Mouse (Mus musculus): Measurements from ENCODE around the gene Oasl2.

DNA sequence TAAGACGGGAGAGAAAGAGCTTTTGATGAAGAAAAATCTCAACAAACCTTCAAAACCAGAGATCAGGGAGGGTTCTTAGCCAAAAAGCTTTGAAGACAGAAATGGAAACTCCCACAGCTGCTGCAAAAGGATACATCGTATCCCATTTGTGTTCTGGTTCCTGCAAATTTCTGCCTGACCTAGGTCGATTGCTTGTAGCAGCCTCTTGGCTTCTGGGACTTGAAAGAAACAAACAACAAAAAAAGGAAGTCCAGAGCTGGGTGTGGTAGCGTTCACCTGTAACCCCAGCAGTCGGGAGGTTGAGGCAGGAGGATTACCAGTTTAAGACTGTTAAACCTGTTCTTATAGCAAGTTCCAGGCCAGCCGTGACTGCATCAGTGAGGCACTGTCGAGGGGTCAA lies 2.1 kb downstream of the Oasl2 start:
- TF ChIP-seq CTCF (IDR thresholded peaks at IDR 0.05; ENCODE audit: insufficient read depth, low read length) (no peak), POLR2A (IDR thresholded peaks at IDR 0.05; ENCODE audit: borderline replicate concordance, extremely low read depth, low read depth, low read length) (no peak)
